Mouse (Mus musculus) limb, embryonic 12.5 days (tissue): ENCODE results near the gene Kprp. TPM values are rescaled to one million over a fixed set of nuclear protein-coding genes. Genes with fewer than 3 reads are reported as not detected.

Experiments
- polyA plus RNA-seq: library from polyadenylated mRNA; unstranded; fragments of >200 nt; fragmentation: Nextera tagmentation; extraction: Ambion mirVana; gene quantifications from 2 replicates; pipeline ENCODE4 v1.2.1, GENCODE M21; 2016

The Kprp gene
- polyA plus RNA-seq, 1 experiment from 2014 or later, result not detected

Other genes starting within 250 kb of the Kprp start
- not detected in 2 replicates for gene Smcp, start 238.2 kb downstream of the Kprp start, polyA plus RNA-seq
- not detected in 2 replicates for gene 2210017I01Rik, start 219.8 kb downstream of the Kprp start, polyA plus RNA-seq
- not detected in 2 replicates for gene Lce6a, start 205.6 kb downstream of the Kprp start, polyA plus RNA-seq
- gene Lce1a1, start 178.9 kb downstream of the Kprp start, polyA plus RNA-seq, result not detected in 2 replicates
- gene Lce1b, start 170.3 kb downstream of the Kprp start, polyA plus RNA-seq, result not detected in 2 replicates
- not detected in 2 replicates for gene Lce1a2, start 156.9 kb downstream of the Kprp start, polyA plus RNA-seq
- gene Lce1c, start 148.0 kb downstream of the Kprp start, polyA plus RNA-seq, result not detected in 2 replicates
- not detected in 2 replicates for gene Lce1d, start 140.0 kb downstream of the Kprp start, polyA plus RNA-seq
- gene Lce1e, start 118.2 kb downstream of the Kprp start, polyA plus RNA-seq, result not detected in 2 replicates
- not detected in 2 replicates for gene Lce1f, start 106.9 kb downstream of the Kprp start, polyA plus RNA-seq
- gene Gm38119, start 88.2 kb downstream of the Kprp start, polyA plus RNA-seq, result not detected in 2 replicates
- not detected in 2 replicates for gene Lce1g, start 74.9 kb downstream of the Kprp start, polyA plus RNA-seq
- gene Lce1h, start 62.2 kb downstream of the Kprp start, polyA plus RNA-seq, result not detected in 2 replicates
- not detected in 2 replicates for gene Lce1i, start 48.3 kb downstream of the Kprp start, polyA plus RNA-seq
- gene Lce1j, start 36.7 kb downstream of the Kprp start, polyA plus RNA-seq, result not detected in 2 replicates
- gene Lce1k, start 19.4 kb downstream of the Kprp start, polyA plus RNA-seq, result not detected in 2 replicates
- gene Lce1l, start 24.0 kb upstream of the Kprp start, polyA plus RNA-seq, result not detected in 2 replicates
- gene 2310050C09Rik, start 43.0 kb upstream of the Kprp start, polyA plus RNA-seq, result not detected in 2 replicates
- gene Lce3a, start 99.0 kb upstream of the Kprp start, polyA plus RNA-seq, result not detected in 2 replicates
- gene Lce3b, start 105.7 kb upstream of the Kprp start, polyA plus RNA-seq, result not detected in 2 replicates
- not detected in 2 replicates for gene Lce3c, start 117.2 kb upstream of the Kprp start, polyA plus RNA-seq
- gene Lce3d, start 130.1 kb upstream of the Kprp start, polyA plus RNA-seq, result not detected in 2 replicates
- gene Lce3e, start 139.8 kb upstream of the Kprp start, polyA plus RNA-seq, result not detected in 2 replicates
- gene Lce3f, start 165.0 kb upstream of the Kprp start, polyA plus RNA-seq, result not detected in 2 replicates
- gene Crct1, start 188.4 kb upstream of the Kprp start, polyA plus RNA-seq, result not detected in 2 replicates
- gene Lce1m, start 191.8 kb upstream of the Kprp start, polyA plus RNA-seq, result not detected in 2 replicates
- not detected in 2 replicates for gene Gm4858, start 241.6 kb upstream of the Kprp start, polyA plus RNA-seq